Mouse (Mus musculus) lung, adult 10 weeks (tissue): ENCODE results near the gene Ncbp1. TPM values are rescaled to one million over a fixed set of nuclear protein-coding genes. Genes with fewer than 3 reads are reported as not detected.

Experiments
- polyA plus RNA-seq: library from polyadenylated mRNA; stranded (reverse); fragments of 350-450 nt; fragmentation: Illumina TruSeq; extraction: RNeasy Lipid Tissue Mini Kit (QIAGEN cat#74804); gene quantifications from one replicate; pipeline ENCODE4 v1.2.3, GENCODE M21; 2014; ENCODE audit warnings: low read depth, low replicate concordance; ENCODE audit not compliant: insufficient read depth

Gene Ncbp1
- 18.5 TPM for polyA plus RNA-seq

GRCm38 (mm10) chr4:46138287-46139222, at the start of gene Ncbp1, which contains the start of gene Tstd2:
Gene Ncbp1, plus strand, starts transcription at chr4:46138613.
Gene Tstd2, minus strand, starts transcription at chr4:46138694.

GRCm38 (mm10) chr4:46195781-46196487, 57.5 kb downstream of the Ncbp1 start, which contains the start of gene Xpa:
Gene Xpa, minus strand, starts transcription at chr4:46196311.

Other genes starting within 250 kb of the Ncbp1 start
- 2.1 TPM for gene Ccdc180, start 248.3 kb upstream of the Ncbp1 start, polyA plus RNA-seq
- 31.2 TPM for gene Tdrd7, start 173.3 kb upstream of the Ncbp1 start, polyA plus RNA-seq
- 21.7 TPM for gene Tmod1, start 99.7 kb upstream of the Ncbp1 start, polyA plus RNA-seq
- gene Tstd2, start 81 bp downstream of the Ncbp1 start, polyA plus RNA-seq: 7.8 TPM
- gene Xpa, start 57.7 kb downstream of the Ncbp1 start, polyA plus RNA-seq: 16.1 TPM
- gene Foxe1, start 205.0 kb downstream of the Ncbp1 start, polyA plus RNA-seq: not detected